Comparison of ENCODE assay signal across 11 mouse cellular contexts in the genomic region with DNA sequence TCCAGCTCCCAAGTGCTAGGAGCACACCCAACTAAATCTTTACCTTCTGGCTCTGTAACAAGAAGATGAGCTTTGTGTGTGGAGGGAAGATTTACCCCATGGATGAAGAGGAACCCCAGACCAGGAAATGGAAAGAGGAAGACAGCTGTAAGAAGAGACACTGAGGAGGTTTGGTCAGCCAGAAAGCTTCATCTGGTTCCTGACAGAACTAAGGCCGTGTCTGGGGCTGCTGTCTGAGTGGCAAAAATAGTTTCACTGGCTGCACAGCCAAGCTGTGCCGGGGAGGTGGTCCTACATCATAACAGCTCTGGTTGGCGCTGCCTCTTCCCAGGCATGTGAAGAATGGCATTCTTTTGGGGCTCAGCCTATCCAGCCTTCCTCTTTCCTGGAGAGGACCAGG. TPM values are rescaled to one million over a fixed set of nuclear protein-coding genes. Genes with fewer than 3 reads are reported as not detected.
DNase-seq lines count a peak whose midpoint lies in the region; ATAC-seq lines count a peak whose summit lies in the region.
"Had no signal": no experiment of that assay in that cellular context is flagged by ENCODE, and none has a peak within 500 bp of the region (broad histone marks: within the 10 kb centered on the region; RNA-seq: fewer than 3 reads in every experiment).

No protein-coding gene starts in this region.

- peak overlapping the region; percentile 38; the same call in 1 of the 2 replicates for H3K27ac ChIP-seq in liver, embryonic 15.5 days (replicated peaks)
- H3K27ac ChIP-seq in liver, embryonic 12.5 days, result no peak overlapping the region
- H3K27ac ChIP-seq in stomach, embryonic 15.5 days, result 0 out of 2 replicates have a peak overlapping the region, but pooled peaks have one; percentile 17
- H3K27ac ChIP-seq: hindbrain, embryonic 13.5 days had no signal

- H3K27me3 ChIP-seq in liver, embryonic 15.5 days, result no peaks in the 10 kb centered on the region
- 0 out of 2 replicates have a peak, but pooled peaks cover 3% of the 10 kb centered on the region for H3K27me3 ChIP-seq in liver, embryonic 12.5 days (replicated peaks)
- no peaks in the 10 kb centered on the region for H3K27me3 ChIP-seq in stomach, embryonic 15.5 days (replicated peaks)
- H3K27me3 ChIP-seq: hindbrain, embryonic 13.5 days; Patski had no signal

- intact Hi-C loops in heart, postnatal 10 days (cut with DNase I), result no loop called here

- peak; percentile 15 for DNase-seq in embryo, embryonic 11 days
- no peak for DNase-seq in embryo, embryonic 10.5 days (ENCODE audit: low spot score)
- DNase-seq in heart, postnatal 10 days, result peak; percentile 51 to 53
- DNase-seq in adrenal gland, adult 2 months, result no peak
- no peak for DNase-seq in thymus, postnatal 0 days (ENCODE audit: low spot score)
- DNase-seq: midbrain, embryonic 14.5 days had no signal

- H3K9me3 ChIP-seq in liver, embryonic 15.5 days (replicated peaks), result no peaks in the 10 kb centered on the region
- no peaks in the 10 kb centered on the region for H3K9me3 ChIP-seq in liver, embryonic 12.5 days (replicated peaks)
- H3K9me3 ChIP-seq in stomach, embryonic 15.5 days, result no peaks in the 10 kb centered on the region
- H3K9me3 ChIP-seq: hindbrain, embryonic 13.5 days had no signal

- WGBS in liver, embryonic 15.5 days (ENCODE audit: insufficient replicate concordance), result 25% methylated on average over 3 of the region's 3 CpGs
- WGBS in liver, embryonic 12.5 days (ENCODE audit: insufficient replicate concordance), result 23% methylated on average over 3 of the region's 3 CpGs
- 22% methylated on average over 3 of the region's 3 CpGs for WGBS in stomach, embryonic 15.5 days

- no peak for ATAC-seq in liver, embryonic 15.5 days (ENCODE audit: insufficient read depth)
- no peak for ATAC-seq in liver, embryonic 12.5 days
- ATAC-seq in stomach, embryonic 15.5 days (ENCODE audit: insufficient read depth, low FRiP score, low read depth), result no peak
- ATAC-seq: Patski had no signal

- H3K36me3 ChIP-seq in liver, embryonic 15.5 days (replicated peaks), result no peaks in the 10 kb centered on the region
- H3K36me3 ChIP-seq in liver, embryonic 12.5 days, result no peaks in the 10 kb centered on the region
- H3K36me3 ChIP-seq in stomach, embryonic 15.5 days, result no peaks in the 10 kb centered on the region
- H3K36me3 ChIP-seq: hindbrain, embryonic 13.5 days had no signal

- no peak overlapping the region for H3K4me2 ChIP-seq in liver, embryonic 15.5 days
- no peak overlapping the region for H3K4me2 ChIP-seq in liver, embryonic 12.5 days
- no peak overlapping the region for H3K4me2 ChIP-seq in stomach, embryonic 15.5 days
- H3K4me2 ChIP-seq: hindbrain, embryonic 13.5 days had no signal

- H3K4me1 ChIP-seq in liver, embryonic 15.5 days (replicated peaks), result peaks cover 8% of the 10 kb centered on the region
- H3K4me1 ChIP-seq in liver, embryonic 12.5 days, result no peaks in the 10 kb centered on the region
- H3K4me1 ChIP-seq in stomach, embryonic 15.5 days, result peaks cover 8% of the 10 kb centered on the region

- H3K4me3 ChIP-seq in liver, embryonic 15.5 days (replicated peaks), result no peak overlapping the region
- no peak overlapping the region for H3K4me3 ChIP-seq in liver, embryonic 12.5 days
- H3K4me3 ChIP-seq in stomach, embryonic 15.5 days (replicated peaks), result no peak overlapping the region
- H3K4me3 ChIP-seq: hindbrain, embryonic 13.5 days had no signal

- no peak overlapping the region for H3K9ac ChIP-seq in liver, embryonic 15.5 days
- no peak overlapping the region for H3K9ac ChIP-seq in liver, embryonic 12.5 days
- H3K9ac ChIP-seq in stomach, embryonic 15.5 days, result no peak overlapping the region
- H3K9ac ChIP-seq: hindbrain, embryonic 13.5 days had no signal

RNA-seq across cellular contexts. Expression of a gene that starts 10.0 kb away (rescaled TPM):
- 154 and 161 TPM in 2 replicates for polyA plus RNA-seq in liver, embryonic 15.5 days (2015; fragmentation: Nextera tagmentation; extraction: Ambion mirVana)
- 167 and 173 TPM in 2 replicates for polyA plus RNA-seq in liver, embryonic 12.5 days (2016; fragmentation: Nextera tagmentation; extraction: Ambion mirVana)
- 1,000 to 10,000 TPM; 1,750 to 1,767 TPM for total RNA-seq in heart, postnatal 10 days (2021)
- polyA plus RNA-seq in stomach, embryonic 15.5 days (2015; fragmentation: Nextera tagmentation; extraction: Ambion mirVana), result 1,683 and 1,927 TPM in 2 replicates
- total RNA-seq in adrenal gland, adult 2 months (2021), result 1,000 to 10,000 TPM; 1,553 to 3,019 TPM
- polyA plus RNA-seq in adrenal gland, adult 2 months (2012; rRNA removed), result 4,707 and 5,966 TPM in 2 replicates
- 297 TPM in 2 replicates for polyA plus RNA-seq in thymus, postnatal 0 days (2015; fragmentation: Nextera tagmentation; extraction: Ambion mirVana)

RNA-seq across cellular contexts. Expression of a gene that starts 28.1 kb away (rescaled TPM):
- polyA plus RNA-seq in liver, embryonic 15.5 days (2015; fragmentation: Nextera tagmentation; extraction: Ambion mirVana), result 181 and 201 TPM in 2 replicates
- 203 and 210 TPM in 2 replicates for polyA plus RNA-seq in liver, embryonic 12.5 days (2016; fragmentation: Nextera tagmentation; extraction: Ambion mirVana)
- 100 to 1,000 TPM; 168 to 169 TPM for total RNA-seq in heart, postnatal 10 days (2021)
- 385 and 409 TPM in 2 replicates for polyA plus RNA-seq in stomach, embryonic 15.5 days (2015; fragmentation: Nextera tagmentation; extraction: Ambion mirVana)
- total RNA-seq in adrenal gland, adult 2 months (2021), result 100 to 1,000 TPM; 226 to 307 TPM
- polyA plus RNA-seq in adrenal gland, adult 2 months (2012; rRNA removed), result 679 and 685 TPM in 2 replicates
- polyA plus RNA-seq in thymus, postnatal 0 days (2015; fragmentation: Nextera tagmentation; extraction: Ambion mirVana), result 449 and 452 TPM in 2 replicates

RNA-seq across cellular contexts. Expression of a gene that starts 36.5 kb away (rescaled TPM):
- polyA plus RNA-seq in liver, embryonic 15.5 days (2015; fragmentation: Nextera tagmentation; extraction: Ambion mirVana), result 61.5 and 61.7 TPM in 2 replicates
- polyA plus RNA-seq in liver, embryonic 12.5 days (2016; fragmentation: Nextera tagmentation; extraction: Ambion mirVana), result 136 TPM in 2 replicates
- total RNA-seq in heart, postnatal 10 days (2021), result 10 to 100 TPM; 48.2 to 54.4 TPM
- 145 and 163 TPM in 2 replicates for polyA plus RNA-seq in stomach, embryonic 15.5 days (2015; fragmentation: Nextera tagmentation; extraction: Ambion mirVana)
- 10 to 100 TPM; 50.7 to 54.6 TPM for total RNA-seq in adrenal gland, adult 2 months (2021)
- 22.7 and 33.7 TPM in 2 replicates for polyA plus RNA-seq in adrenal gland, adult 2 months (2012; rRNA removed)
- 149 and 159 TPM in 2 replicates for polyA plus RNA-seq in thymus, postnatal 0 days (2015; fragmentation: Nextera tagmentation; extraction: Ambion mirVana)

Comparison
In these comparisons a context has a peak if more than half of its experiments do, and no peak if none do; other contexts are left out.
1. DNase-seq: peak in embryo, embryonic 11 days (single experiment) and heart, postnatal 10 days (2 of 2); none in embryo, embryonic 10.5 days (single experiment), adrenal gland, adult 2 months (single experiment) and thymus, postnatal 0 days (single experiment).